Mouse (Mus musculus): ENCODE results near the gene Ncoa5.

GRCm38 (mm10) chr2:165009581-165009980 lies 25.1 kb downstream of the Ncoa5 start:
- TF ChIP-seq CTCF (IDR thresholded peaks at IDR 0.05; ENCODE audit: low read depth, low read length), result no peak
- TF ChIP-seq TAL1 (conservative IDR thresholded peaks at IDR 0.05; ENCODE audit: low read depth, low read length), result no peak
- no peak for TF ChIP-seq GATA1 (IDR thresholded peaks at IDR 0.05; ENCODE audit: borderline replicate concordance, low read length)
- TF ChIP-seq GATA2 (IDR thresholded peaks at IDR 0.05; ENCODE audit: borderline replicate concordance, low read depth, low read length), result no peak

Data from G1E (cell line).